Mouse (Mus musculus) B cell, adult 2 months (primary cell): ENCODE measurements around the gene Mpnd.

Experiments used
- DNase-seq, 2 experiments: peaks; one replicate each; pipeline ENCODE4 v3.0.0; 2022

Gene Mpnd

GRCm38 (mm10) chr17:56020400-56021084 lies 15.0 kb downstream of the Mpnd start:
- no peak for DNase-seq

GRCm38 (mm10) chr17:56021161-56021910 lies 15.8 kb downstream of the Mpnd start:
- peak; percentile 35 to 51 for DNase-seq

- peak; percentile 63 to 70 for DNase-seq
Measured at GRCm38 (mm10) chr17:56022131-56022988, 16.8 kb downstream of the Mpnd start.

DNA sequence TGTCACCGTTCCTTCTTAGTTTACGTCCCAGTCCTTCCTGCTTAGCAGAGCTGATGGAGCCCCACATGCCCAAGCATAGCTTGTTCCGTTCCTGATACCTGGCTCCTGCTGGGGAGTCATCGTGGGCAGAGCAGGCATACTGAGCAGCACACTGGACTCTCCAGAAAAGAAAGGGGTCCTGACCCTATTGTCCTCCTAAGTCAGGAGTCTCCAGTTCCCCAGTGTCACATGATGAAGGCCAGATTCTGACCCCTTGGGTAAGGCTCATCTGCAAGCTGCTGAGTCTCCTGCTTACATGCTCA lies 17.4 kb downstream of the Mpnd start:
- DNase-seq = no peak

GRCm38 (mm10) chr17:56023386-56023785 lies 17.9 kb downstream of the Mpnd start:
- peak in 1 of 2 experiments; percentile 49 for DNase-seq

DNA sequence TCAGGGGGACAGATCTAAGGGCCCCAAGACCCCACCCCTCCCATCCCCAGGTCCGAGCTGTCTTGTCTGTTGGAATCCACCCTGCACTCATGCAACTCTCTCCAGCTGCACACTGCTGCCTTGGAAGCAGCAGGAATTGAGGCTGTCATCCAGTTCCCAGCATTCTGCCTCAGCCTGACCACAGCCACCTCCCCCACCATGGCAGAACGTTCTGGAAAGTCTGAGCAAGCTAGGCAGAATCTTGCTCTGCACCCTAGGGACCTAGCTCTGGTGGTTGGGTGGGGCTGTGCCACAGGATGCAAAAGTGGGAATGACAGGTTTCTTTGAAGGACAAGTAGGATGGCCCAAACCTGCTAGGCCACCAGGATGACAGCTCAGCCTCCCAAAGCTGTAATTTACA lies 19.0 kb downstream of the Mpnd start:
- DNase-seq = no peak

DNA sequence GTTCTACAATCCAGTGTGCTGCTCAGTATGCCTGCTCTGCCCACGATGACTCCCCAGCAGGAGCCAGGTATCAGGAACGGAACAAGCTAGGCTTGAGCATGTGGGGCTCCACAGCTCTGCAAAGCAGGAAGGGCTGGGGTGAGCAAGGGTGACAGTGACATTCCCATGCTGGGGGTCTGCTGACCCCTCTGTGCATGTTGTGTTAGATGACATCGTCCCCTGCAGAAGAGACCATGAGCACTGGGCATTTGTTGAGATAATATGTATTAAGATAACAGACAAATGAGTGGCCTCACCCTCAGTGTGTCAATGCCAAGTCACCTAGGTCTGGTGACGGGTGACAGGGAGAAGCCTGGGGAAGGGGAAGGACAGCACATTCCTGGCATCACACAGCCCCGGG lies 19.4 kb downstream of the Mpnd start:
- no peak for DNase-seq

DNA sequence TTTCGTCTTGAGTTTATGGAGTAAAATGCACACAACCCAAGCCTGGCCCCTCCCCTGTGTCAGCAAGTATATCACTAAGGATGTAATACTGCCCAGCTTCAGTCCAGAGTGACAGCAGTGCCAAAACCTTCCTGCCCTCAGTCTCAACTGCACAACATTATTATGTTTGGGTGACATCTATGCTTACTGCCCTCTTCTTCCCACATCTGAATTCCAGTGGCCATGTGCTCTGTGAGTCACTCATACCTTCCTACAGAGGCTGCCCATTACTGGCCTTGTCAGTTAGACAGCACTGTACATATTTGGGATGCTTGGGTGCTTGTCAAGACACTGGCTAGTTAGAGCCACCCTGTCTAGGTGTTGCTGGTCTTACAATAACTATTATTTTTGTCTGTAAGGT lies 20.8 kb downstream of the Mpnd start:
- DNase-seq = no peak

DNA sequence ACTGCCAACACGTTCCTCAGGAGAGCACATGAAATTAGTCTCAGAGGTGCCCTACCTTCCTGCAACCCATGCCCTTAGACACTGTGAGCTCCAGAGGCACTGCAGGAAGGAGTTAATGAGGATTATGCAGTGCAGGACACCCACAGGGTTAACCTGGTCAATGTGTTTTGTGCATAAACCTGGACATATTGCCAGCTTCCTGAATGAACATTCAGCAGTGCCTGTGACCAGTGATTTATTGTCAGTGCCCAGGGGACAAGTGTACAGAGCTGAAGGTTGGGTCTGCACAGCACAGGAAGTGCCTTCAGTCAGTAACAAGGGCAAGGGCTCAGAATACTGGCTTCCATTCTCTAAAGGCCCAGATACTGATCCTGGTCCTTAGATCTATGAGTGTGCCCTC lies 21.4 kb downstream of the Mpnd start:
- no peak for DNase-seq

GRCm38 (mm10) chr17:56027801-56028441 lies 22.4 kb downstream of the Mpnd start:
- no peak for DNase-seq

DNA sequence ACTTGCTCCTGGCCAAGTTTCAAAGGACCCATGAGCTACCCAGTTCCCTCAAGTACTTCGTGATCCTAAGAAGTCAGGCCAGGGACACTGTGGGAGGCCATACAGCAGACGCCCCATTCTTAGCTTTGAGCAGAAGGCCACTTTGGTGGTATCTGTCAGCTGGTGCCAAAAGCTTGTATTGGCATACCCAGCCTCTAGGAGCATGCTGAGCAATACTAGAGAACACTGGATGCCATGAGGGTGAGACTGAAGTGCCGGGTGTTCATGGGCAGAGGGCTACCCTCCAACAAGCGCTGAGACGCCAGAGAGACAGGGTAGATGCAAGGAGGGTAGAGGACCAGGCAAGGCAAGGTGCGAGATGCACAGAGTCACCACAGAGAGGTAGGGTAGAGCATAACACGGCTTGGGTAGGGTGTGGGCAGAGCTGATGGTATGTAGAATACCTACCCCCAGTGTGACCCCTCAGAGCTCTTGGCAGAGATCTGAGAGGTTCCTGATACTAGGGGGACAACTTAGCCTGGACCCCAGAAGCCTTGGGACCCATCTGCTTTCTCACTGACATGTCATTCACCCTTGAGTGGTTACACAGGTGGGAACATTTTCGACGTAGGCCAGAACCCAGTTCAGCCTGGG lies 24.8 kb downstream of the Mpnd start:
- no peak for DNase-seq

GRCm38 (mm10) chr17:56030919-56031318 lies 25.4 kb downstream of the Mpnd start:
- no peak for DNase-seq

DNA sequence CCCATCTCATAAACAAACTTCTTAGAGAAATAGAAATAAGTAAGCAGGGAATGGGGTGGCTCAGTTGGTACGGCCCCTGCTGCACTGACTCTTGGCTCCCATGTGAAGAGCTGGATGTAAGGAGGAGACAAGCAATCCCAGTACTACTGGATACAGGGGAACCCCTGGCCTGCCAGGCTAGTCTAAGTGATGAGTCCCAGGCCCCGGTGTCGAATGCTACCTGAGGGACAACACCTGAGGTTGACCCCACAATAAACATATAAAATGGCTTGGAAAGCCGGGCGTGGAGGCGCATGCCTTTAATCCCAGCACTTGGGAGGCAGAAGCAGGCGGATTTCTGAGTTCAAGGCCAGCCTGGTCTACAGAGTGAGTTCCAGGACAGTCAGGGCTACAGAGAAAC lies 25.9 kb downstream of the Mpnd start:
- DNase-seq = no peak

DNA sequence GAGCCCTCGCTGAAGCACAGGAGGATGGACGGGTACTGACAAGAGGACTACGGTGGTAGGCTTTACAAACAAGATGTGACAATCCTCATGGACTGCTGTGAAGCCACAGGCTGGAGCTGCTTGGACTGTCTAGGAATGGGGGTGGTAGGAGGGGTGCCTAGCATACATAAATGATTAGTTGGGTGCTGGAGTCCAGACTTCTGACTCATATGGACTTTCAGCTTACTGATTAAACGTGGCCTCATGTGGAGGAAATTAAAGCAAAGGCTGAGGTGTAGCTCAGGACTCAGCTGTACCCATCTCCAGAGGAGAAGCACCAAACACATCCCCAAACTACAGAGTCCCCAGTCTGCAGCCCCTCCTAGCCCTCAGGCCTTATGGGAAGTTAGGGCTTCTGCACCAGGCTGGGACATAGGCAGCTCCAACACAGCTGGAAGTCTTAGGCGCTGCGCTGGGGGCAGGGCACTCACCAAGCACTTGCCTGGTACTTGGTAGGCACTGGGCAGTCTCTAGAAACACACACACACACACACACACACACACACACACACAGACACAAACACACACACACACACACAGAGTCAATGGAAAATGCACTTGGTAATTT lies 26.7 kb downstream of the Mpnd start:
- DNase-seq = no peak

GRCm38 (mm10) chr17:56032831-56033230 lies 27.3 kb downstream of the Mpnd start:
- peak; percentile 69 to 77 for DNase-seq

DNA sequence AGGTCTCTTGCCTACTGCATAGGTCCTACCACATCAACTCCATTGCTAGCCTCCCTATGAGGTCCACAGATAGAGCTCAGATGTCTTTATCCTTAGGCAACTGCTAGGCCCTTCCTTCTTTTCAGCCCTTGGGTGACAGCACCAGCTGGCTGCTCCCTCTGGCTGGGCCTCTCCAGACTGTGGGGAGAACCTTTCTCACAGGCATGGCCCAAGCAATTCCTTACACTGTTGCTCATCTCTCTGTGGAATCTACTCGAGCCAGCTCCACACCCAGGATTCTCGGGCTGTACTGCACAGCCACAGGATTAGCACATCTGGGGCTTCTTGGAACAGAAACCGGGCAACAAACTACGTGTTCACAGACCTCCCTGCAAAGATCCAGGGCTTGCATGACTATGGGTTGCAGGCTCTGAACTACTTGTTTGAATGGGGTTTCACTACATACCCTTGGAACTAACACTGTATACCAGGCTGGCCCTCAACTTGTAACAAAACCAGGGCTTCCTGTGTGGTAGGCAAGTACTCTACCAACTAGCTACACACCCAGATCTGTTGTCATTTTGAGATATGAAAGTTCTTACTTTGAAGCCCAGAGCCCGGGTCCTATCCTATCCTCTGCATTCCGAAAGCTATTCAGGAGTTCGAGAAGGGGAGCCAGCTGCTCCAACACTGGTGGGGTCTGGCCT lies 28.7 kb downstream of the Mpnd start:
- no peak for DNase-seq

DNA sequence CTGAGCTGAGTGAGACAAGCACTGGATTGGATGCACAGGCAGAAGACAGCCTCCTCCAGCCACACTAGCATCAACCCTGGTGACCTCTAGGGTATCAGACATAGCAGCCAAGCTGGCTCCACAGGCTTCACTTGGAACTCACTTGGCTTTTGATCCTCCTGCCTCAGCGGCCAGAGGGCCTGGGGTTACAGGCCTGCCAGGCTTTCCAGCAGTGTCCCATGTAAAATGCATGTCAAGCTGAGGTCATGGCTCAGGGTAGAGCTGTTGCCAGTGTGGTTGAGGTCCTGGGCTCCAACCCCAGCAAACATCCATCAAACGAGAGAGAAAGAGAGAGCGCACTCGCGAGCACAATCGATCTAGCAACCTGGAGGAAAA lies 29.2 kb downstream of the Mpnd start:
- no peak for DNase-seq

DNA sequence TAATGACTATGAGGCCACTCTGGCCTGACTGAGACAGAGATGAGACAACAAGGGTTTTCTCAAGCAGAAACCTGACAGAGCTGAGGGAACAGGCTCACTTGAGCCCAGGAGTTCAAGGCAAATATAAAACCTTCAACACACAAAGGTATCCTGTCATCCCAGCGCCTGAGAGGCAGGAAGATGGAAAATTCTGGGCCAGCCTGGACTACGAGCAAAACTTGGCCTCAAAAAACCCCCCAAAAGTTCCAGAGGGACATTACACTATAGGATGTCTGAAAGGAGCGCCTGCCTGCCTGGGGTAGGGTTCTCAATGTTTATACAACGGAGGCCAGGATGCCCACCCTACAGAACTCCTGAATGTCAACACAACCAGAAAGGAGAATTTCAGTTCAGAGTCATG lies 29.7 kb downstream of the Mpnd start:
- no peak for DNase-seq

DNA sequence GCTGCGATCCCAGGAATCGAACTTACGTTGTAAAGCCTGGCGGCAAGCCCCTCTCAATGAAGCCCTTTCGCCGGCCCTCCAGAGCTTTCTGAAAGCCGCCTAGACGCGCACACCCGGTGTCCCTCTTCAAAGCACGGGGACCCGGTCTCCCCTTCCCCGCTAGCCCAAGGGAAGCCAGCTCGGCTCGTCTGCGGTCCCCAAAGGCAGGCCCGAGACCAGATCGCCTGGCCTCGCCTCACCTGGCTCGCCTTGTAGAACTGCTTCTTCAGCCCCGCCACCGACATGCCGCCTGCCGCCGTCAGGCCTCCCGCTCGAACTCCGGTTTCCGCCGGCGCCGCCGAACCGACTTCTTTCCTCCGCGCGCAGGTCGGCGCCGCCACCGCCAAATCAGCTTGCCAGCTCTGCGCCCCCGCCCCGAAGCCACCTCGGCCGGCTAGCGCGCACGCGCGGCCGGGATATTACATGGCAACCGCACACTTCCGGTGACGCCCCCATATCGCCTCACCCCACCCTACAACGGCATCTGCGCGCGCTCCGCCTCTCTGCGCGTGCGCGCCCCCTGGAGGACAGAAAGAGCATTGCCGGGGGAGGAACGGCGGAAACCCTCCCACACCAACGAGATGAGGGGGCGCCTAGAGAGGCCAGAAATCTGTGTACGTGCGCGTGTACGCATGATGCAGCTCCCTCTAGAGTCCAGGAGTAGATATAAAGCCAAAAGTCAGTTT lies 30.8 kb downstream of the Mpnd start, which contains the start of gene Sh3gl1:
Sh3gl1 (minus strand) TSS at position 460 of the 725 bp plus-strand sequence.
- peak; percentile 100 for DNase-seq

DNA sequence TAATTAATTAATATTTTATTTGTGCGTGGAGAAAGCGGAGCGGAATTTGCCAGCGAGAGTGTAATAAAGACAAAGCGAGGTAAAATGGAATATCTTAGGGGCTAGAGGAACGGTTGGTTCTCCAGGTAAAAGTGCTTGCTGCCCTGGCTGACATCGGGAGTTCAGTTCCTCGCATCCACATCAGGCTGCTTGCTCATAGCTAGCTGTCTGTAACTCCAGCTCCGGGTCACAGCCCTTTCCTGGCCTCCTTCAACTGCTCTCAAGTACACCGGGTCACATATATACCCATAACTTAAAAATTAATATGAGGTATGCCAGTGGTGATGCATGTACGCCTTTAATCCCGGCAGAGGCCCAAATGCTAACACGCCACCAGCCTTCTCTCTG lies 31.4 kb downstream of the Mpnd start:
- no peak for DNase-seq
